Mouse (Mus musculus): ENCODE measurements around the gene Ferd3l.
A peak's percentile ranks its signal among the peaks of the same experiment; 100 is the strongest.

The Ferd3l gene

GRCm38 (mm10) chr12:33965661-33966360, 37.6 kb downstream of the Ferd3l start:
- DNase-seq (ENCODE audit: low spot score), result no peak

- peak; percentile 49 for DNase-seq (ENCODE audit: low spot score)
These were observed 38.5 kb downstream of the Ferd3l start for GRCm38 (mm10) chr12:33966490-33967415.

GRCm38 (mm10) chr12:33967514-33967913, 39.3 kb downstream of the Ferd3l start:
- peak; percentile 47 for DNase-seq (ENCODE audit: low spot score)

- DNase-seq (ENCODE audit: low spot score), result no peak
These were observed 40.0 kb downstream of the Ferd3l start for GRCm38 (mm10) chr12:33968041-33968897.

- no peak for DNase-seq (ENCODE audit: low spot score)
These were observed 40.6 kb downstream of the Ferd3l start for GRCm38 (mm10) chr12:33968898-33969178.
